Mouse (Mus musculus) hindbrain, embryonic 11.5 days (tissue): Measurements from ENCODE around the gene Olfr1239. TPM values are rescaled to one million over a fixed set of nuclear protein-coding genes. Genes with fewer than 3 reads are reported as not detected.

Source experiments
- ATAC-seq: fragments of 200-750 bp; cut with Nextera tagmentation; 2 replicates; pipeline ENCODE4 v1.8.0; 2017; ENCODE audit warnings: mild to moderate bottlenecking, moderate TSS enrichment, moderate library complexity; ENCODE audit not compliant: low FRiP score
- DNase-seq: peaks from one replicate; pipeline ENCODE4 v3.0.0-alpha.2; 2015; ENCODE audit warnings: low spot score
- H3K27ac ChIP-seq: fragments of 300-500 bp; sonication (generic); 2 replicates; pipeline ENCODE4 v1.5.1; 2014; ENCODE audit warnings: mild to moderate bottlenecking, low read depth, low read length
- H3K27me3 ChIP-seq: fragments of 300-500 bp; sonication (generic); 2 replicates; pipeline ENCODE4 v1.6.1; 2014; ENCODE audit warnings: mild to moderate bottlenecking, low read length, moderate library complexity, mixed read lengths; ENCODE audit not compliant: control insufficient read depth, insufficient read depth
- H3K36me3 ChIP-seq: fragments of 300-500 bp; sonication (generic); 2 replicates; pipeline ENCODE4 v1.6.1; 2014; ENCODE audit warnings: mild to moderate bottlenecking, low read length, moderate library complexity, mixed read lengths; ENCODE audit not compliant: control insufficient read depth, insufficient read depth
- H3K4me1 ChIP-seq: fragments of 300-500 bp; sonication (generic); replicated peaks from 2 replicates; pipeline ENCODE4 v1.6.1; 2014; ENCODE audit warnings: low read length, mixed read lengths; ENCODE audit not compliant: control insufficient read depth, insufficient read depth
- H3K4me2 ChIP-seq: fragments of 300-500 bp; sonication (generic); replicated peaks from 2 replicates; pipeline ENCODE4 v1.6.1; 2014; ENCODE audit warnings: mild to moderate bottlenecking, low read depth, low read length
- H3K4me3 ChIP-seq: fragments of 300-500 bp; sonication (generic); 2 replicates; pipeline ENCODE4 v1.5.1; 2014; ENCODE audit warnings: low read depth, low read length
- H3K9ac ChIP-seq: fragments of 300-500 bp; sonication (generic); 2 replicates; pipeline ENCODE4 v1.6.1; 2014; ENCODE audit warnings: low read depth, low read length
- H3K9me3 ChIP-seq: fragments of 300-500 bp; sonication (generic); 2 replicates; pipeline ENCODE4 v1.6.1; 2016; ENCODE audit warnings: low read length; ENCODE audit not compliant: control insufficient read depth
- whole genome bisulfite sequencing: fragments of 180-500 bp; shearing (Covaris S2); extraction: QIAGEN DNeasy Blood & Tissue Kit; methylation state at CpG from one replicate; pipeline ENCODE4 v1.1.7; 2014; 5-methylcytosine and 5-hydroxymethylcytosine counted together
- polyA plus RNA-seq: library from polyadenylated mRNA; unstranded; fragments of >200 nt; fragmentation: Nextera tagmentation; extraction: Ambion mirVana; gene quantifications from 2 replicates; pipeline ENCODE4 v1.2.1, GENCODE M21; 2014

Gene Olfr1239
- not detected in 2 replicates for polyA plus RNA-seq

DNA sequence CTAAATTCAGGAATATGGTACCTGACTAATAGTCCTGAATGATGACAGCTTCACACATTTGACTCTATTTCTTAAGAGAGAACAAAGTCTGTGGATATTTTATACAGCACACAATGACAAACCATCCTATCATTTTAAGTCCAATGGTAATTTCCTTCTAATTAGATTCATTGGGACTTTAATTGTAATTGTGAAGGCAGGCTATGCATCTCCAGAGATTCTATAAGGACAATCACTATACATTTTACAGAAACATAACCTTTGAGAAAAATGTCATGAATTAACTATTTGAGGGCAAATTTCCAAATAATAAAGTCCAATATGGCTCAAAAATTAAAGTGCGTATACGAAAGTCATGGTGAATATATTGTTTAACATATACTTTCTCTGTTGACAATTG, at the start of gene Olfr1239:
Olfr1239 (minus strand) TSS at position 101 of the 400 bp plus-strand sequence.
- WGBS: 95% methylated on average over 2 of the region's 2 CpGs
- H3K36me3 ChIP-seq: no peaks in the 10 kb centered on the region

DNA sequence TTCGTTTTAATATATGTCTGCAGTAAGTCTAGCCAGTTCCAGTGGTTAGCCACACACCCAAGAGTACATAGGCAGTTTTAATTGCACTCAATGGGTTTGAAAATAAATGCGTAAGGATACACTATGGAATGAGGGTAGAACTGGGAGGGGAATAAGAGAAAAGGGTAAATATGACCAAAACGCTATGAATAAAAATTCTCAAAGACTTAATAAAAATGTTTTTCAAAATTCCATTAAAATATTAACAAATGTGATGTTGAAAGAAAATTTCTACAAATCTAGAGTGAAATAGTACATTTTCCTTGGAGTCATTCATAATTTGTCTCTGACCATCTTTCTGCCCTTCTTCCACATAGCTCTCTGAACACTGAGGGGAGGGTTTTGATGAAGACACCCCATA, 22.7 kb upstream of the Olfr1239 start, which contains the start of gene Olfr1240:
Olfr1240 (minus strand) TSS at position 101 of the 400 bp plus-strand sequence.
- no peaks in the 10 kb centered on the region for H3K9me3 ChIP-seq
- ATAC-seq (no peak), DNase-seq (no peak)
- H3K4me3 ChIP-seq: no peak within 1 kb of the TSS
- no peaks in the 10 kb centered on the region for H3K36me3 ChIP-seq
- H3K9ac ChIP-seq: no peak within 1 kb of the TSS
- WGBS: 85% methylated on average over 3 of the region's 3 CpGs
- no peaks in the 10 kb centered on the region for H3K27me3 ChIP-seq
- no peaks in the 10 kb centered on the region for H3K4me1 ChIP-seq
- no peak within 1 kb of the TSS for H3K27ac ChIP-seq
- H3K4me2 ChIP-seq: no peak within 1 kb of the TSS

More for the DNA sequence above, at the start of gene Olfr1239:
- ATAC-seq (no peak), DNase-seq (no peak)
- no peak within 1 kb of the TSS for H3K9ac ChIP-seq
- H3K4me1 ChIP-seq: no peaks in the 10 kb centered on the region
- H3K4me2 ChIP-seq: no peak within 1 kb of the TSS
- no peak within 1 kb of the TSS for H3K27ac ChIP-seq
- no peak within 1 kb of the TSS for H3K4me3 ChIP-seq
- H3K27me3 ChIP-seq: no peaks in the 10 kb centered on the region
- no peaks in the 10 kb centered on the region for H3K9me3 ChIP-seq

DNA sequence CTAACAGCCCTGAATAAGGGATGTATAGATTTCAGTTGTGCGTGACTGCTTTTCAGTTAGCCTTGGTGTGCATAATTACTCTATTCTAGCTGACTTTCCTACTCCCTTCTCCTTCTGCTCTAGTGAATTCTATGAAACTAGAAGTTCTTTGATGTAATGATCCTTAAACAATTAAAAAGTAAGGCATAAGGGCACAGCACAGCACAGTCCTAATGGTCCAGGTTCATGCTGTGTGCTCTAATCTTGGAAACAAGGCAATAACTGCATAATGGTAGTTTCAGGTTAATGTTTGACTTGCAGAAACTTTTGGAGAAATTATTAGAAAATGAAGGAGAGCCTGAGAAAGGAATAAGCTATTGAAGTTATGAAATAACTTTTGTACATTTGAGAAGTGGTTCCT, 5.7 kb downstream of the Olfr1239 start:
- Histone ChIP-seq H3K4me3 (no peak overlapping the region), H3K4me2 (no peak overlapping the region), H3K9ac (no peak overlapping the region), H3K4me1 (no peaks in the 10 kb centered on the region), H3K36me3 (no peaks in the 10 kb centered on the region), H3K27ac (no peak overlapping the region), H3K27me3 (no peaks in the 10 kb centered on the region), H3K9me3 (no peaks in the 10 kb centered on the region)
- 97% methylated on average over 1 of the region's 1 CpGs for WGBS
- DNase-seq (no peak), ATAC-seq (no peak)

DNA sequence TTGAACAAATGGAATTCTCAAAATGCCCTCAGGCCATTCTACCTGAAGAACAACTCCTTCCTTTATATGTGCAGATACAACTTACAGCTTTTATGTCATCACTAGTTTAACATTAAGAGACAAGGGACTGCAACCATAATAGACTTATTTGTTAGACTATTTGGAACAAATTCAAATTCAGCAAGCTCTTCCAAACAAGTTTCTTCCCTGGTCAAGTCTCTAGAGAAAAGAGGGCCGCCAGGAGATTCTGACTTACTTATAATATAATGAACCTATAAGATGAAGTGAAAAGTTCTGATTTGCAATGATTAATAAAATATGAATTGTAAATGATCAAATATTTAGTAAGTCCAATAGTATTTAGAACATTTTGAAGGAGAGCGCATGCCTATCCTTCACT, 10.6 kb downstream of the Olfr1239 start, which contains the start of gene Olfr1238:
Olfr1238 (minus strand) TSS at position 101 of the 400 bp plus-strand sequence.
- no peaks in the 10 kb centered on the region for H3K27me3 ChIP-seq
- ATAC-seq (no peak), DNase-seq (no peak)
- H3K9me3 ChIP-seq: no peaks in the 10 kb centered on the region
- no peak within 1 kb of the TSS for H3K9ac ChIP-seq
- no peaks in the 10 kb centered on the region for H3K36me3 ChIP-seq
- no peak within 1 kb of the TSS for H3K4me3 ChIP-seq
- H3K27ac ChIP-seq: no peak within 1 kb of the TSS
- 95% methylated on average over 2 of the region's 2 CpGs for WGBS
- no peaks in the 10 kb centered on the region for H3K4me1 ChIP-seq
- H3K4me2 ChIP-seq: no peak within 1 kb of the TSS

DNA sequence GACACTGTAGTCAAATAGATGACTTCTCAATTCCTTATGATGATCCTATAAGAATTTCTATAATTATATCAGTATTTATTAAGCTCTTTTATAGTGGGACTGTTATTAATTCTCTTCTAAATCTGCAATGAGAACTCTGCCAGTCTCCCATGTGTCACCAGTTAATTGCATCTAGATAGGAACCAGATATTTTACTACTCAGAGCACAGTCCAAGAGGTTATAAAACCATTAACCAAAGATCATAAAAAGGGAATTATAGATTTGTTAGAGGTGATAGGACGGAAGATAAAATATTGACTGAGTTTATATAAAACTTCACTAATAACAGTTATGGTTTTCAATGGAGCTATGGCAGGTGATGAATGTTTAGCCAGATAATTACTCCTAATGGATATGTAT, 19.3 kb downstream of the Olfr1239 start:
- ATAC-seq: no peak
- Histone ChIP-seq H3K9ac (no peak overlapping the region), H3K4me2 (no peak overlapping the region), H3K36me3 (no peaks in the 10 kb centered on the region), H3K9me3 (no peaks in the 10 kb centered on the region), H3K4me3 (no peak overlapping the region), H3K27me3 (no peaks in the 10 kb centered on the region), H3K4me1 (no peaks in the 10 kb centered on the region), H3K27ac (no peak overlapping the region)
- no peak for DNase-seq
- 93% methylated on average over 1 of the region's 1 CpGs for WGBS

Other genes starting within 250 kb of the Olfr1239 start
- not detected in 2 replicates for gene Olfr1225, start 245.7 kb downstream of the Olfr1239 start, polyA plus RNA-seq
- gene Olfr1226, start 220.4 kb downstream of the Olfr1239 start, polyA plus RNA-seq: not detected in 2 replicates
- not detected in 2 replicates for gene Olfr1228, start 166.3 kb downstream of the Olfr1239 start, polyA plus RNA-seq
- not detected in 2 replicates for gene Olfr1229, start 132.4 kb downstream of the Olfr1239 start, polyA plus RNA-seq
- gene Olfr1230, start 123.1 kb downstream of the Olfr1239 start, polyA plus RNA-seq: not detected in 2 replicates
- not detected in 2 replicates for gene Olfr1231, start 113.3 kb downstream of the Olfr1239 start, polyA plus RNA-seq
- gene Olfr1232, start 90.7 kb downstream of the Olfr1239 start, polyA plus RNA-seq: not detected in 2 replicates
- not detected in 2 replicates for gene Olfr1233, start 78.0 kb downstream of the Olfr1239 start, polyA plus RNA-seq
- not detected in 2 replicates for gene Olfr1234, start 55.5 kb downstream of the Olfr1239 start, polyA plus RNA-seq
- not detected in 2 replicates for gene Olfr1238, start 10.7 kb downstream of the Olfr1239 start, polyA plus RNA-seq
- not detected in 2 replicates for gene Olfr1240, start 22.6 kb upstream of the Olfr1239 start, polyA plus RNA-seq
- not detected in 2 replicates for gene Olfr1241, start 66.7 kb upstream of the Olfr1239 start, polyA plus RNA-seq
- not detected in 2 replicates for gene Olfr1242, start 77.9 kb upstream of the Olfr1239 start, polyA plus RNA-seq
- not detected in 2 replicates for gene Olfr1243, start 111.1 kb upstream of the Olfr1239 start, polyA plus RNA-seq
- not detected in 2 replicates for gene Olfr1245, start 158.0 kb upstream of the Olfr1239 start, polyA plus RNA-seq
- not detected in 2 replicates for gene Olfr1246, start 172.8 kb upstream of the Olfr1239 start, polyA plus RNA-seq
- gene Olfr1247, start 193.7 kb upstream of the Olfr1239 start, polyA plus RNA-seq: not detected in 2 replicates
- gene Olfr1248, start 197.8 kb upstream of the Olfr1239 start, polyA plus RNA-seq: not detected in 2 replicates
- gene Olfr1249, start 214.6 kb upstream of the Olfr1239 start, polyA plus RNA-seq: not detected in 2 replicates
- gene Olfr1250, start 241.1 kb upstream of the Olfr1239 start, polyA plus RNA-seq: not detected in 2 replicates